Mouse (Mus musculus) adrenal gland (tissue): ENCODE measurements around the gene Limk1.

Experiments used
- intact Hi-C: fragments of 180-260 bp; cut with DNase I; formaldehyde crosslinking; loops from one replicate; pipeline ENCODE4 v1.15.1; 2025
- long read RNA-seq, 2 experiments: library from polyadenylated mRNA; unstranded; transcript quantifications; one replicate each; pipeline ENCODE4 v2.0.0; 2020; ENCODE audit warnings: borderline replicate concordance in 1 of 2; ENCODE audit not compliant: insufficient replicate concordance in 1 of 2

The Limk1 gene
- long read RNA-seq, experiment 1, result 0 reads
- long read RNA-seq, experiment 2, partial matches to known transcripts, result 1 of 4 reads
- long read RNA-seq, experiment 2, other reads (novel, unspliced or antisense), result 0 of 4 reads

- intact Hi-C loops, result loop anchor here (5.0 kb wide), 1 partner anchor 46 kb away; no protein-coding TSS in a partner anchor
Measured at GRCm38 (mm10) chr5:134688086-134688717, at the start of gene Limk1. Limk1 (minus strand) TSS chr5:134688598.

- intact Hi-C loops, result no loop called here
Measured at GRCm38 (mm10) chr5:134734920-134735319, 46.5 kb upstream of the Limk1 start.

- intact Hi-C loops, result no loop called here
Measured at GRCm38 (mm10) chr5:134734072-134734471, 45.7 kb upstream of the Limk1 start.

GRCm38 (mm10) chr5:134733241-134733640, 44.8 kb upstream of the Limk1 start:
- intact Hi-C loops, result no loop called here

- intact Hi-C loops, result no loop called here
Measured at GRCm38 (mm10) chr5:134729124-134729523, 40.7 kb upstream of the Limk1 start.

GRCm38 (mm10) chr5:134728535-134728934, 40.1 kb upstream of the Limk1 start:
- intact Hi-C loops, result no loop called here

GRCm38 (mm10) chr5:134727001-134727639, 38.7 kb upstream of the Limk1 start:
- intact Hi-C loops, result no loop called here

GRCm38 (mm10) chr5:134725299-134725698, 36.9 kb upstream of the Limk1 start:
- intact Hi-C loops, result no loop called here

- intact Hi-C loops, result no loop called here
Measured at GRCm38 (mm10) chr5:134720058-134720457, 31.7 kb upstream of the Limk1 start.

- intact Hi-C loops, result no loop called here
Measured at GRCm38 (mm10) chr5:134711076-134711475, 22.7 kb upstream of the Limk1 start.

- intact Hi-C loops, result loop anchor here (5.0 kb wide), 1 partner anchor 52 kb away; no protein-coding TSS in a partner anchor
Measured at GRCm38 (mm10) chr5:134709275-134709674, 20.9 kb upstream of the Limk1 start.

- intact Hi-C loops, result loop anchor here (5.0 kb wide), 2 partner anchors 37 to 212 kb away; no protein-coding TSS in a partner anchor
Measured at GRCm38 (mm10) chr5:134704157-134704556, 15.8 kb upstream of the Limk1 start.

- intact Hi-C loops, result no loop called here
Measured at GRCm38 (mm10) chr5:134695539-134695938, 7.1 kb upstream of the Limk1 start.

GRCm38 (mm10) chr5:134695082-134695481, 6.7 kb upstream of the Limk1 start:
- intact Hi-C loops, result no loop called here

- intact Hi-C loops, result no loop called here
Measured at GRCm38 (mm10) chr5:134692704-134693103, 4.3 kb upstream of the Limk1 start.

- intact Hi-C loops, result loop anchor here (5.0 kb wide), 1 partner anchor 46 kb away; no protein-coding TSS in a partner anchor
Measured at GRCm38 (mm10) chr5:134688718-134689284, 403 bp upstream of the Limk1 start.

- intact Hi-C loops, result loop anchor here (5.0 kb wide), 1 partner anchor 45 kb away; no protein-coding TSS in a partner anchor
Measured at GRCm38 (mm10) chr5:134687187-134687586, 1.2 kb downstream of the Limk1 start.

- intact Hi-C loops, result loop anchor here (5.0 kb wide), 1 partner anchor 44 kb away; no protein-coding TSS in a partner anchor
Measured at GRCm38 (mm10) chr5:134686541-134686940, 1.9 kb downstream of the Limk1 start.

- intact Hi-C loops, result no loop called here
Measured at GRCm38 (mm10) chr5:134684398-134684797, 4.0 kb downstream of the Limk1 start.

- intact Hi-C loops, result no loop called here
Measured at GRCm38 (mm10) chr5:134683813-134684212, 4.6 kb downstream of the Limk1 start.

GRCm38 (mm10) chr5:134680238-134680637, 8.2 kb downstream of the Limk1 start:
- intact Hi-C loops, result no loop called here
